Mouse (Mus musculus) splenic B cell, adult 2 months (primary cell): ENCODE data around the gene Btnl1.
A peak's percentile ranks its signal among the peaks of the same experiment; 100 is the strongest.

Source experiments
- DNase-seq: peaks from one replicate; pipeline ENCODE4 v3.0.0-alpha.2; 2011; ENCODE audit warnings: low read depth, low spot score
- H3K27me3 ChIP-seq: 2 replicates; pipeline ENCODE4 v1.6.1; 2012; ENCODE audit warnings: mild to moderate bottlenecking, low read length, moderate library complexity, mixed read lengths; ENCODE audit not compliant: control insufficient read depth, poor library complexity, insufficient read depth, severe bottlenecking
- H3K36me3 ChIP-seq: 2 replicates; pipeline ENCODE4 v1.6.1; 2012; ENCODE audit warnings: mild to moderate bottlenecking, low read length, moderate library complexity, mixed read lengths; ENCODE audit not compliant: control insufficient read depth, poor library complexity, insufficient read depth, severe bottlenecking

The Btnl1 gene

GRCm38 (mm10) chr17:34411117-34411516 lies 34.2 kb downstream of the Btnl1 start:
- DNase-seq, result peak; percentile 92
- Histone ChIP-seq H3K36me3 (no peaks in the 10 kb centered on the region), H3K27me3 (no peaks in the 10 kb centered on the region)

- peak; percentile 44 for DNase-seq
- no peaks in the 10 kb centered on the region for H3K36me3 ChIP-seq
- no peaks in the 10 kb centered on the region for H3K27me3 ChIP-seq
Measured at GRCm38 (mm10) chr17:34420014-34420413, 43.1 kb downstream of the Btnl1 start.

- H3K27me3 ChIP-seq, result no peaks in the 10 kb centered on the region
- no peaks in the 10 kb centered on the region for H3K36me3 ChIP-seq
- DNase-seq, result no peak
Measured at GRCm38 (mm10) chr17:34427597-34427996, 50.7 kb downstream of the Btnl1 start.
